Mouse (Mus musculus) neutrophil, adult 5-6 weeks (primary cell): ENCODE measurements around the gene Pigp. TPM values are rescaled to one million over a fixed set of nuclear protein-coding genes. Genes with fewer than 3 reads are reported as not detected.

ENCODE experiments used
- ATAC-seq: fragments of 151-379, 151-347 bp; 2 replicates; pipeline ENCODE4 v1.8.0; 2017; ENCODE audit warnings: mild to moderate bottlenecking, moderate TSS enrichment; ENCODE audit not compliant: insufficient number of reproducible peaks, poor library complexity, low FRiP score, severe bottlenecking; ENCODE audit errors: extremely low read depth
- total RNA-seq: library from RNA; stranded (forward); fragments of 200-1000 nt; gene quantifications from 2 replicates; pipeline ENCODE4 v1.2.3, GENCODE M21; 2017

Gene Pigp
- total RNA-seq, 1 experiment from 2014 or later, result 14.5 TPM

DNA sequence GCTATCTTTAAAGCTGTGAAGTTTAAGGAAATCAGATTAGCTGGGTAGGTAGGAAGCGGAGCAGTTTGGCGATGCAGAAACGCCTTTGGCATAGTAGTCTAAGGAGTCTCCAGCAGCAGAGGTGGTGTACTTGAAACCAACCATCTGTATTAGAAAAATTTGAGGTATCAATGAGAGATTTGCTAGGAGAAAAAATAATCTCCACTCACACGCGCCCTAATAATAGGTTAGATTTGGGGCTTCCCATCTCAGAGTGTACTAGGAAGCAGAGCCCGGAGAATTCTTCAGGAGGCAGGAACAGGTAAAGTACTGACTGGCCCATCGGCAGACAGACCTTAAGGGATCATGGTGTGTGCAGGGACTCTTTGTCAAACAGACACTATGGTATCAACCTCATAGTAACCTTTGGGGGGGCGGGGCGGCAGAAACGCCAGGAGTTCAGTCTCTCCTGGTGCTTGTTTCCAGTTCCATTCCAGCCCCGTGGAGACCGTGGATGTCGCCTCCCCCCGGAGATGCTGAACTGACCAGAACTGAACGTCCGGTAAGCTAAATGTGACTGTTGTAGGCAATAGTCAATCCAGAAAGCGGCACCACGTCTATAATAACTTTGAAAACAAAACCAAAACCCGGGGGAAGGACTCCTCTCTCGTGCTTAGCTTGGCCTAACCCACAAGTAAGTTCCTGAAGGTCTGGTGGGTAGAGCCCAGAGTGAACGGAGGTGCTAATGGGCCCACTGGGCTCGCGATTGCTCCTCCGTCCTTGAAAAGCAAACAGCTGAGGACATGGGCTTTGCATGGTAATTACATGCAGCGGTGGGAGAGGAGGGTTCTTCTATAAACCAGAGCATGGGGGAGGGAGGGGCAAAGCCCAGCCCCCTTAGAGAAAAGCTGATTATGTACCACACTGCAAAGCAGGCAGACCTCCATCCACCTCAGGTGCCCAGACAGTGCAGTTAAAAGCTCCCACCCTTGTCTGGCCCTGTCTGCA lies 42.5 kb downstream of the Pigp start:
- no peak for ATAC-seq

GRCm38 (mm10) chr16:94327781-94328711 lies 43.6 kb downstream of the Pigp start, which contains the start of gene Ripply3:
Gene Ripply3 (plus strand): TSS chr16:94328420.
- peak; percentile 8; the same call in 1 of the 2 replicates for ATAC-seq

- ATAC-seq, result no peak
These were observed 45.6 kb downstream of the Pigp start for GRCm38 (mm10) chr16:94326008-94326407.

DNA sequence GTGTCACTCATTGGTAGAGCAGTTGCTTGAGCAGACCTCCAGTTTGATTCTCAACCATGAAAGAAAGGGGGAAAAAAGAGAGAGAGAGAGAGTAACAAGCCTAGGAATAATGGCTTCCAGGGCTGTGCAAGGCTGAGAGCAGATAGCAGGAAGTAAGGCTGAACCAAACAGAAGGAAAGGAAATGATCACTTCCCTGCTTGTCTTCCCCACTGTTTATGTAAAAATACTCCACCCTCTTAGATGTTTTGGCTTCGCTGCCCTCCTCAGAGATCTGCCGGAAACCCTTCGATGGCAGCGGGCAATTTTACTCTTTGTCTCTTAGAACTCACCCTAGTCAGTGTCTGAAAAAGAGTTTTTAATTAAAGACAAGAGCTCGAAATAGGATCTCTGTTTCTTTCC lies 48.0 kb downstream of the Pigp start:
- no peak for ATAC-seq

DNA sequence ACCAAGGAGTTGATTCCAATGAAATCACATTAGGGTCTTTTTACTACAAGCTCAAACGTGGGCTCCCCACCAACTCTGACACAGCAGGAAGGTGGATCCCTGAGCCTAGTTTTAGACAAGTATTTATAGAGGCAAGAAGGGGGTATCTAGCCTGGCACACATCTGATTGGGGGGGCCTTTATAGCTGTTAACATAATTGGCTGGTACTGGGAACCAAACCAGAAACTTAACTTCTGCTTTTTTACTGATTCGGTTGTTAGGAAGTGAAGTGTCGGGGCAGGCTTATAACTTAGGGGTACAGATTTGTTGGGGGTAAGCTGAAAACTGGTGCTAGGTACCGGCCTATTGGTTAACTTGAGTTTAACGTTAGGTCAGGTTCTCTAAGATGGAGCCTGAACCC lies 51.4 kb downstream of the Pigp start:
- no peak for ATAC-seq

GRCm38 (mm10) chr16:94317752-94318151 lies 53.9 kb downstream of the Pigp start:
- ATAC-seq, result no peak

DNA sequence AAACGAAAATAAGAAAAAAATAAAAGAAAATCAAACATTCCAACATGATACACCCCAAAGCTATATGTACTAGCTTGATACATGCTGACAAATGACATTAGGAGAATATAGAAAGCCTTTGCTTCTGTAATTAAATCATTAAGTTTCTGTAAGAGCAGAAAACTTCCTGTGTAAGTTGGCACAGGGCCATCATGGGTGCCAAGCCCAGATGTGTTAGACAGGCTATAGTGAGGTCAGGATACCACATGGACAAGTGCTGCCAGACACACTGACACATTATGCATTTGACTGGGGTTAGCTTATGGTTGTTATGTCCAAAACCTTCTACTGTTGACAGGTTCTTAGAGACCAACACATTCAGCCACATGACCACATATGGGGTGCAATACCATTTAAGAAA lies 56.4 kb downstream of the Pigp start:
- no peak for ATAC-seq

DNA sequence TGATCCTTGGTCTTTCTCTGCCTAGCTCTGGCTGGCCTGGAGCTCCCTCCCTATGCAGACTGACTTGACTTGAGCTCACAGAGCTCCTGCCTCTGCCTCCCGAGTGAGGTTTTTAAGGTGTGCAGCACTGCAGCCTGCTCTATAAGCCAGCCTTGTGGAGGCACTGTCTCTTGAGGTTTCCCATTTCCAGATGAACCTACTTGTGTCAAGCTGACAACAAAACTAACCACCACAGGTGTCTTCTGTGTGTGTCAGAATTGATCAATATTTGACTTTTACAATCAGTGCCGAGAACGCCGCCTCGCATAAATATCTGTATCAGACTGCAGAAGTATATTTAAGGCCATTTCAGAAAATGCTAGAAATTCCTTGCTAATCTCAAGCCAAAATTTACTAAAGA lies 57.0 kb downstream of the Pigp start:
- no peak for ATAC-seq

DNA sequence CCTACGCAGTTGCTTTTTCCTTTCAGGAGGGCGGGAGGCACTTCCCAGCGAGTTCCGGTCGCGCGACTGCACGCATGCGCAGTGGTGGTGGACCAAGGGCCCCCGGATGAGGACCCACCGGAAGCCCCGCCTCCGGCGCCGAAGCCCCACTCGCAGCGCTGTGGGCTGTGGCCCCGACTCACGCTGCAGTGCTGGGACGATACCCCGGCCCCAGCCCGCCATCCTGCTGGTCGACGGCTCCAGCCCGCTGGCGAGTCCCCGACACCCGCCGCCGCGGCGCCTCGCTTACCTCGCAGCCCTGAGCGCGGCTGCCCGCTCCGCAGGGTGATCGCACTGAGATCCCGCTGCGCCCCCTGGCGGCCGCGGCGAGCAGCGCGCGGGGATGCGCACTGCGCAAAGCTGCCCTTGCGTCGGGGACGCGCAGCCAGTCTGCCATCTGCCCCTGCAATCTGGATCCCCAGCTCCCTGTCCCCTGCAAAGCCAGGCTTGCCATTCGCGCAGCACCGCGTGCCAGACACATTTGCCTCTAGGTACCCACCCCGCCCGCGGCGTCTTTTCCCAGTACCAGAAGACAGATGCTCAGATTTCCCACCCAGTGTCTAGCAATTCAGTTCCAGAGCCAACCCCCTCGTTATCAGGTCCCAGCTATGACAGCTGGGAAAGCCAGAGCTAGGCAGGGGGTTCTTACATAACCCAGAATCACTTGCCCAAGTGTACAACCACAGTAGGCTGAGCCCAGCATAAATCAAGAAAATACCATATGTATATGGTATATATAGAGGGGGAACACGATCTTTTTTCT lies 58.2 kb downstream of the Pigp start, which contains the start of gene Hlcs:
Gene Hlcs, minus strand, starts transcription at position 343 of the 802 bp plus-strand sequence.
- ATAC-seq, result peak; percentile 71

- ATAC-seq, result peak; percentile 78
These were observed 58.9 kb downstream of the Pigp start for GRCm38 (mm10) chr16:94312663-94313228.

- no peak for ATAC-seq
These were observed 59.7 kb downstream of the Pigp start for GRCm38 (mm10) chr16:94311931-94312330.

- no peak for ATAC-seq
These were observed 60.2 kb downstream of the Pigp start for GRCm38 (mm10) chr16:94311416-94311815.

DNA sequence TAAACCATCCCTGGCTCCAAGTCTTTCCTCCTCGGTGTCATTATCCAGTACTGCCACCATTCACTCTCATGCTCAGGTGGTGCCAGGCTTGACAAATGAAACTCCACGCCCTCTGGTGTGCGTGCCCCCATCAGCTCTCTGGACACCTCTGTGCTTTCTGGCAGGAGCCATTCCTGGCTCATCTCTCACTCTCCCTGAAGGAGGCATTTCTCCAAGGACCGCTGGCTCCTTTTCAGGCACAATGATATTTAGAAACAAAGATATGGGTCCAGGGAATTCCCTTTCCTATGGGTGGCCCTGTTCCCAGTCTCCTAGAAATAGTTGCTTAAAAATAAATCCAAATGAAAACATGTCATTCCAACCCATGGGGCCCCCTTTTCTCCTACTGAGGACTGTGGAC lies 62.6 kb downstream of the Pigp start:
- ATAC-seq, result no peak

Other genes starting within 250 kb of the Pigp start
- gene Hlcs, start 58.3 kb downstream of the Pigp start, total RNA-seq, result 19.6 and 26.4 TPM in 2 replicates
- 0.61 TPM in 1 of 2 replicates, not detected in the other for gene Ripply3, start 43.4 kb downstream of the Pigp start, total RNA-seq
- 73.8 and 87.0 TPM in 2 replicates for gene Ttc3, start 1.2 kb downstream of the Pigp start, total RNA-seq
- gene Vps26c, start 155.0 kb upstream of the Pigp start, total RNA-seq, result 34.5 and 45.6 TPM in 2 replicates
- 113 and 124 TPM in 2 replicates for gene Dyrk1a, start 198.2 kb upstream of the Pigp start, total RNA-seq